Mouse (Mus musculus) bone marrow macrophage, adult 2 months (primary cell): ENCODE data around the gene Immp2l. TPM values are rescaled to one million over a fixed set of nuclear protein-coding genes. Genes with fewer than 3 reads are reported as not detected.

Experiments
- H3K27ac ChIP-seq: 2 replicates; pipeline ENCODE4 v1.5.1; 2012; ENCODE audit warnings: low read depth, low read length; ENCODE audit not compliant: insufficient read depth
- H3K4me1 ChIP-seq: 2 replicates; pipeline ENCODE4 v1.6.1; 2012; ENCODE audit warnings: low read length; ENCODE audit not compliant: control insufficient read depth, insufficient read depth
- H3K4me3 ChIP-seq: 2 replicates; pipeline ENCODE4 v1.5.1; 2012; ENCODE audit warnings: mild to moderate bottlenecking, low read length, moderate library complexity; ENCODE audit not compliant: insufficient read depth
- CTCF ChIP-seq: IDR thresholded peaks from 2 replicates; pipeline ENCODE4 v1.5.1; 2012; ENCODE audit warnings: low read depth, mild to moderate bottlenecking, low read length, moderate library complexity
- POLR2A ChIP-seq: IDR thresholded peaks from 2 replicates; pipeline ENCODE4 v1.6.1; 2012; ENCODE audit warnings: mild to moderate bottlenecking, low read depth, low read length, borderline replicate concordance
- polyA plus RNA-seq: library from polyadenylated mRNA; stranded (reverse); fragments of >200 nt; gene quantifications from 2 replicates; pipeline ENCODE4 v1.2.4, GENCODE M21; 2012; ENCODE audit not compliant: missing spikeins, insufficient read depth, insufficient read length

Immp2l gene
- polyA plus RNA-seq, 1 experiment: 2.3 TPM

GRCm38 (mm10) chr12:41289047-41289446 is 265.2 kb downstream of the Immp2l start:
- Histone ChIP-seq H3K4me1 (peaks cover 7% of the 10 kb centered on the region), H3K27ac (no peak overlapping the region), H3K4me3 (no peak overlapping the region)
- no peak for TF ChIP-seq POLR2A

- Histone ChIP-seq H3K4me3 (no peak overlapping the region), H3K27ac (no peak overlapping the region), H3K4me1 (no peaks in the 10 kb centered on the region)
- TF ChIP-seq CTCF (no peak), POLR2A (no peak)
Observed at GRCm38 (mm10) chr12:41307015-41307414, 283.1 kb downstream of the Immp2l start.

- TF ChIP-seq POLR2A (no peak), CTCF (no peak)
- no peak overlapping the region for H3K4me3 ChIP-seq
- H3K4me1 ChIP-seq: peaks cover 3% of the 10 kb centered on the region
- H3K27ac ChIP-seq: no peak overlapping the region
Observed at GRCm38 (mm10) chr12:41308726-41309680, 285.1 kb downstream of the Immp2l start.

GRCm38 (mm10) chr12:41313391-41313790 is 289.5 kb downstream of the Immp2l start:
- Histone ChIP-seq H3K4me3 (no peak overlapping the region), H3K4me1 (peaks cover 3% of the 10 kb centered on the region), H3K27ac (peak overlapping the region; percentile 61; the same call in 1 of the 2 replicates)
- TF ChIP-seq CTCF (no peak), POLR2A (no peak)

- Histone ChIP-seq H3K4me1 (peaks cover 3% of the 10 kb centered on the region), H3K27ac (no peak overlapping the region), H3K4me3 (no peak overlapping the region)
- no peak for TF ChIP-seq CTCF
- TF ChIP-seq POLR2A: no peak
Observed at GRCm38 (mm10) chr12:41314811-41315461, 291.0 kb downstream of the Immp2l start.

GRCm38 (mm10) chr12:41315871-41316270 is 292.0 kb downstream of the Immp2l start:
- no peak for TF ChIP-seq POLR2A
- no peak for TF ChIP-seq CTCF
- no peak overlapping the region for H3K27ac ChIP-seq
- peaks cover 3% of the 10 kb centered on the region for H3K4me1 ChIP-seq
- no peak overlapping the region for H3K4me3 ChIP-seq

- Histone ChIP-seq H3K4me1 (peaks cover 3% of the 10 kb centered on the region), H3K4me3 (no peak overlapping the region)
- TF ChIP-seq POLR2A: no peak
- no peak for TF ChIP-seq CTCF
Observed at GRCm38 (mm10) chr12:41316426-41316825, 292.5 kb downstream of the Immp2l start.

GRCm38 (mm10) chr12:41317431-41317830 is 293.5 kb downstream of the Immp2l start:
- peaks cover 3% of the 10 kb centered on the region for H3K4me1 ChIP-seq
- H3K27ac ChIP-seq: no peak overlapping the region
- no peak for TF ChIP-seq POLR2A
- TF ChIP-seq CTCF: no peak
- no peak overlapping the region for H3K4me3 ChIP-seq

More at GRCm38 (mm10) chr12:41316426-41316825, 292.5 kb downstream of the Immp2l start:
- no peak overlapping the region for H3K27ac ChIP-seq

- Histone ChIP-seq H3K4me1 (no peaks in the 10 kb centered on the region; the same call in 1 of the 2 replicates), H3K27ac (no peak overlapping the region), H3K4me3 (no peak overlapping the region)
- no peak for TF ChIP-seq CTCF
- no peak for TF ChIP-seq POLR2A
Observed at GRCm38 (mm10) chr12:41322018-41322417, 298.1 kb downstream of the Immp2l start.

- TF ChIP-seq POLR2A (no peak), CTCF (no peak)
Observed at GRCm38 (mm10) chr12:41324418-41324817, 300.5 kb downstream of the Immp2l start.

More at GRCm38 (mm10) chr12:41324418-41324817, 300.5 kb downstream of the Immp2l start:
- Histone ChIP-seq H3K4me3 (no peak overlapping the region), H3K4me1 (no peaks in the 10 kb centered on the region; the same call in 1 of the 2 replicates), H3K27ac (no peak overlapping the region)
